Mouse (Mus musculus): ENCODE data around the gene Ankrd61. TPM values are rescaled to one million over a fixed set of nuclear protein-coding genes. Genes with fewer than 3 reads are reported as not detected.

Ankrd61 gene
- 0.31 and 0.32 TPM in 2 replicates for polyA plus RNA-seq (2016; fragmentation: Nextera tagmentation; extraction: Ambion mirVana)

DNA sequence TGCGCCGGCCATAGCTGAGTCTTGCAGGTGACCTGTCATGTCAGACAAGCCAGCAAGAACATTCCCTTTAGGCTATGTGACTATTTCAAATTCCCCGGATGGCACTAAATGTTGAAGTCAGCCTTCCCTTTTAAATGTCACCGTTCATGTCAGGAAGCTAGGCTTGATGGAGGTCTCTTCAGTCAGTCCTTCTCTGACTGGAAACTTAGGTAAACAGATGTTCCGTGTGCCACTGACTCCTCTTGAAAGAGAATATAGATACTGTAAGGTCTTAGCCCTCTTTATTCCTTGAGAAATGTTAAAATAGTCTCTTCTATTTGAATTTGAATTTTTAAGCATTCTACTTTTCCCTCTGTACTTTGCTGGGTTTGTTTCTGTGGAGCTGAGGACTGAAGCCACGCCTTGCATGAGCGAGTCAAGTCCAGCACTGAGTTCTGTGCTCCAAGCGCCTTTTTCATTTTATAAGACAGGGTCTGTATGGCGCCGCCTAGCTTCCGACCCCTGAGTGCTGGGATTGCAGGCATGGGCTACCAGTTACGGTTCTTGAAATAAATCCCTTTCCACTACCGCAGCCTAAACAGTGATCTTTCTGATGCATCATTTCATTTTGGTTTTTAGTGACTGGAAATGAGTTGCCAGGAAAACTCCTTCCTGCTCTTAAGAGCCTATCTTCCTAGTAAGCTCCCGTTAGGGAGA is at the start of gene Ankrd61:
TSS of gene Ankrd61 (minus strand) at position 51 of the 696 bp plus-strand sequence.
- no peak within 1 kb of the TSS for H3K9ac ChIP-seq
- no peaks in the 10 kb centered on the region for H3K9me3 ChIP-seq
- H3K27me3 ChIP-seq (replicated peaks) = no peaks in the 10 kb centered on the region
- no peak within 1 kb of the TSS for H3K27ac ChIP-seq
- peaks cover 78% of the 10 kb centered on the region for H3K36me3 ChIP-seq
- no peaks in the 10 kb centered on the region for H3K4me1 ChIP-seq
- ATAC-seq (ENCODE audit: low FRiP score, low read depth) = no peak
- 89% methylated on average over 14 of the region's 14 CpGs for WGBS
- H3K4me2 ChIP-seq (replicated peaks) = no peak within 1 kb of the TSS
- H3K4me3 ChIP-seq = no peak within 1 kb of the TSS

GRCm38 (mm10) chr5:143943231-143944125 is 46.0 kb upstream of the Ankrd61 start:
- no peak overlapping the region for H3K9ac ChIP-seq
- H3K4me3 ChIP-seq = no peak overlapping the region
- WGBS = 91% methylated on average over 14 of the region's 14 CpGs
- H3K36me3 ChIP-seq = no peaks in the 10 kb centered on the region
- H3K27ac ChIP-seq = no peak overlapping the region
- no peak overlapping the region for H3K4me2 ChIP-seq (replicated peaks)
- no peaks in the 10 kb centered on the region for H3K4me1 ChIP-seq
- peaks cover 3% of the 10 kb centered on the region; the same call in 1 of the 2 replicates for H3K9me3 ChIP-seq
- ATAC-seq (ENCODE audit: low FRiP score, low read depth) = no peak
- H3K27me3 ChIP-seq (replicated peaks) = no peaks in the 10 kb centered on the region

GRCm38 (mm10) chr5:143941588-143941987 is 44.1 kb upstream of the Ankrd61 start:
- H3K27me3 ChIP-seq (replicated peaks) = no peaks in the 10 kb centered on the region
- 18% methylated on average over 10 of the region's 10 CpGs for WGBS
- no peak overlapping the region for H3K4me2 ChIP-seq (replicated peaks)
- H3K36me3 ChIP-seq = no peaks in the 10 kb centered on the region
- H3K4me3 ChIP-seq = no peak overlapping the region
- no peak overlapping the region for H3K9ac ChIP-seq
- no peak for ATAC-seq (ENCODE audit: low FRiP score, low read depth)
- H3K27ac ChIP-seq = no peak overlapping the region
- H3K4me1 ChIP-seq = no peaks in the 10 kb centered on the region
- H3K9me3 ChIP-seq = peaks cover 3% of the 10 kb centered on the region; the same call in 1 of the 2 replicates

DNA sequence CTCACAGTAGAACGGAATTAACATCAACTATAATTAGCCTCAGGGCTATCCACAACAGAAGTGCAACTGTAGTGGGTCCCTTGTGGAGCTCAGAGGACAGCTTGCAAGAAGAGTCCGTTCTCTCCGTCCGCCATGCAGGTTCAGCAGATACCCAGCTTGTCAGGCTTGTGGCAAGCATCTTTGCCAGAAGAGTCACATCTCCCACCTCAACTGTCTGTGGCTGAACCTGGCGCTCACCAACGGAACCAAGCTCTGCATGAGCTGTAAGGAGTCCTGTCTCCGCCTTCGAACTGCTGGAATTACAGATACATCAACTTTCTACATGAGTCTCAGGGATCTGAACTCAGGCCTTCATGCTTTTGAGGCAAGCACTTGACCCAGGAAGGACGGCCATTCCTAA is 38.7 kb upstream of the Ankrd61 start:
- no peak overlapping the region for H3K4me3 ChIP-seq
- ATAC-seq (ENCODE audit: low FRiP score, low read depth) = no peak
- H3K27ac ChIP-seq = no peak overlapping the region
- no peaks in the 10 kb centered on the region for H3K27me3 ChIP-seq (replicated peaks)
- H3K36me3 ChIP-seq = peaks cover 12% of the 10 kb centered on the region; the same call in 1 of the 2 replicates
- WGBS = 90% methylated on average over 9 of the region's 9 CpGs
- H3K9me3 ChIP-seq = no peaks in the 10 kb centered on the region
- no peaks in the 10 kb centered on the region for H3K4me1 ChIP-seq
- no peak overlapping the region for H3K9ac ChIP-seq
- no peak overlapping the region for H3K4me2 ChIP-seq (replicated peaks)

DNA sequence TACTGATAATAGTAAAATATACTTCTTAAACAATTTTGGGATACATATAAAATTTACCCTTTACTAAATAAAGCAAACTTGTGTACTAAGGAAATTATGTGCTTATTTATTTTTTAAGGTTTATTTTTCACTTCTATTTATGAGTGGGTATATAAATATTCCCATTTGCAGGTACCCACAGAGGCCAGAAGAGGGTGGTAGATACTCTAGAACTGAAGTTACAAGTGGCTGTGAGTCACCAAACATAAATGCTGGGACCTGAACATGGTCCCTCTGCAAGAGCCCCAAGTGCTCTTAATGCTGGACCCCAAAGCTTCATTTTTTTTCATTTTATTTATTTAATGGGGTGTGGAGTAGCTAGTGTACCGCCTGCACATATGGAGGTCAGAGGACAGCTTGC is 36.4 kb upstream of the Ankrd61 start:
- Histone ChIP-seq H3K9ac (no peak overlapping the region), H3K4me2 (replicated peaks) (no peak overlapping the region), H3K4me3 (no peak overlapping the region), H3K27ac (no peak overlapping the region), H3K36me3 (peaks cover 32% of the 10 kb centered on the region), H3K9me3 (no peaks in the 10 kb centered on the region), H3K27me3 (replicated peaks) (no peaks in the 10 kb centered on the region), H3K4me1 (no peaks in the 10 kb centered on the region)
- no peak for ATAC-seq (ENCODE audit: low FRiP score, low read depth)
- WGBS = 82% methylated on average over 1 of the region's 1 CpGs

DNA sequence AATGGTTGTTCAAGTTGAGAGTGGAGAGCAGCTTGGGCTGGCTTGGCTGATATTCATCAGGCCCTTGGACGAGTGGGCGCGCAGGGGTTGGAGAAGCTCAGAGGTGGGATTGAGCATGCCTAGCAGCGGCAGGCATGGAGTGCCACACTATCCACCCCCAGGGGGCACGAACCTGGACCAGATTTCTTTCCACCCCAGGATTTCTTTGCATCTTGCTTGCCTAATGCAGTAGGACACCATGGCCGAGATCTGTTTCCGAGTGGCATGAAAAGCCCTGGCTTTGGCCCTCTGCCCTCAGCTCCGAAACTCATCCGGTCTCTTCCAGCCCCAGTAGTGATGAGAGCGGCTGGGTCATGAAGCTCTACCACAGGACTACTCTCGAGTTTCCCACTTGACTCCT is 35.9 kb upstream of the Ankrd61 start:
- peaks cover 36% of the 10 kb centered on the region for H3K36me3 ChIP-seq
- H3K4me1 ChIP-seq = no peaks in the 10 kb centered on the region
- no peaks in the 10 kb centered on the region for H3K27me3 ChIP-seq (replicated peaks)
- H3K4me2 ChIP-seq (replicated peaks) = no peak overlapping the region
- H3K9ac ChIP-seq = no peak overlapping the region
- no peak for ATAC-seq (ENCODE audit: low FRiP score, low read depth)
- no peaks in the 10 kb centered on the region for H3K9me3 ChIP-seq
- H3K27ac ChIP-seq = no peak overlapping the region
- H3K4me3 ChIP-seq = no peak overlapping the region
- 90% methylated on average over 11 of the region's 11 CpGs for WGBS

- Histone ChIP-seq H3K27me3 (replicated peaks) (no peaks in the 10 kb centered on the region), H3K4me3 (no peak within 1 kb of the TSS), H3K27ac (no peak within 1 kb of the TSS), H3K4me1 (no peaks in the 10 kb centered on the region), H3K4me2 (replicated peaks) (peak within 1 kb of the TSS; percentile 38), H3K9me3 (no peaks in the 10 kb centered on the region), H3K36me3 (peaks cover 42% of the 10 kb centered on the region), H3K9ac (no peak within 1 kb of the TSS)
- 16% methylated on average over 8 of the region's 8 CpGs for WGBS
- ATAC-seq (ENCODE audit: low FRiP score, low read depth) = no peak
Observed at GRCm38 (mm10) chr5:143932831-143933230, 35.3 kb upstream of the Ankrd61 start, which contains the start of gene Rsph10b. Gene Rsph10b, plus strand, starts transcription at chr5:143933035.

DNA sequence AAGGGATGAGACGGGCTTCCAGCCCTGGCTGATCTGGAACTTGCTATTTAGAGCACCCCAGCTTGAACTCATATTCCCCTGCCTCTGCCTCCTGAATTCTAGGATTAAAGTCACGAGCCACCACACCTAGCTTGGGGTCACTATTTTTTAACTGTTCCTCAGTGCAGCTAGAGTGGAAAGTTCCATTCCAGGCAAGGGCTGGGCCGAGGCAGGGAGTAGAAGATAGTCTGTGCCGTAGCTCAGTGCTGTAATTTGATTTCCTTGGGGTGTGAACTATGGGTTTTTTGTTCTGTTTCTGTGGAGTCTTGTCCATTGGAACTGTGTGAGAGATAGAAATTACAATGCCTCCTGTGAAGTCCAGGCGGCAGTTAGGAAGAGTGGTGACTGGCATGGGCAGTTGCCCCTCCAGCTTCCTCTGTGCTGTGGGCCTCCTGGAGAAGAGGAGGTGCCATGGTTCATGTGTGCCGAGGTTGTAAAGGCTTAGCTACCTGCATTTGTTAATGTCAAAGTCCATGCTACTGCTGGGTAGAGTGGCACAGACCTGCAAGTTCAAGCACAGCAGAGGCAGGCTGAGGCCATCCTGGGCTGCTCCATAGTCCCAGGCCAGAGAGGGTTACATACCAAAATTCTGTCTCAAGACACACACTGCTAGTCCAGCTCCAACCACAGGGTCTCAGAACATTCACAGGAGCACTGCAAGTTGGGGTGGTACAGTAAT is 34.5 kb upstream of the Ankrd61 start:
- Histone ChIP-seq H3K4me2 (replicated peaks) (no peak overlapping the region), H3K9ac (no peak overlapping the region), H3K27me3 (replicated peaks) (no peaks in the 10 kb centered on the region), H3K36me3 (peaks cover 43% of the 10 kb centered on the region), H3K4me1 (no peaks in the 10 kb centered on the region), H3K4me3 (no peak overlapping the region), H3K27ac (no peak overlapping the region), H3K9me3 (no peaks in the 10 kb centered on the region)
- no peak for ATAC-seq (ENCODE audit: low FRiP score, low read depth)
- WGBS = 86% methylated on average over 6 of the region's 6 CpGs

- no peak overlapping the region for H3K9ac ChIP-seq
Observed at GRCm38 (mm10) chr5:143930656-143931055, 33.2 kb upstream of the Ankrd61 start.

GRCm38 (mm10) chr5:143929291-143929690 is 31.8 kb upstream of the Ankrd61 start:
- Histone ChIP-seq H3K9me3 (no peaks in the 10 kb centered on the region), H3K9ac (no peak overlapping the region), H3K36me3 (peaks cover 67% of the 10 kb centered on the region), H3K4me1 (no peaks in the 10 kb centered on the region), H3K4me3 (no peak overlapping the region), H3K4me2 (replicated peaks) (no peak overlapping the region), H3K27me3 (replicated peaks) (no peaks in the 10 kb centered on the region), H3K27ac (no peak overlapping the region)
- ATAC-seq (ENCODE audit: low FRiP score, low read depth) = no peak
- 95% methylated on average over 4 of the region's 4 CpGs for WGBS

More at GRCm38 (mm10) chr5:143930656-143931055, 33.2 kb upstream of the Ankrd61 start:
- H3K4me3 ChIP-seq = no peak overlapping the region
- ATAC-seq (ENCODE audit: low FRiP score, low read depth) = no peak
- H3K27me3 ChIP-seq (replicated peaks) = no peaks in the 10 kb centered on the region
- WGBS = 96% methylated on average over 12 of the region's 12 CpGs
- peaks cover 56% of the 10 kb centered on the region for H3K36me3 ChIP-seq
- no peak overlapping the region for H3K4me2 ChIP-seq (replicated peaks)
- H3K9me3 ChIP-seq = no peaks in the 10 kb centered on the region
- no peak overlapping the region for H3K27ac ChIP-seq
- no peaks in the 10 kb centered on the region for H3K4me1 ChIP-seq

DNA sequence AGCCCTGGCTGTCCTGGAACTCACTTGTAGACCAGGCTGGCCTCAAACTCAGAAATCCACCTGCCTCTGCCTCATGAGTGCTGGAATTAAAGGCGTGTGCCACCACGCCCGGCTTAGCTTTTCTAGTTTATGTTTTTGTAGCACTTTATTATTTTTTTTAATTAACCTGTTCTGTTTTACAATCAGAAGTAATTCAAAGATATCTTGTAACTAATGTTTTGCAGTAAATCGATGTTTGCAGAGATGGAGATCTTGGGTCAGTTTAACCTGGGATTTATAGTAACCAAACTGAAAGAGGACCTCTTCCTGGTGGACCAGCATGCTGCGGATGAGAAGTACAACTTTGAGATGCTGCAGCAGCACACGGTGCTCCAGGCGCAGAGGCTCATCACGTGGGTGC is 30.4 kb upstream of the Ankrd61 start, which contains the start of gene Gm42421:
TSS of gene Gm42421 (plus strand) at position 301 of the 400 bp plus-strand sequence.
- no peak for ATAC-seq (ENCODE audit: low FRiP score, low read depth)
- WGBS = 97% methylated on average over 8 of the region's 8 CpGs
- peaks cover 77% of the 10 kb centered on the region for H3K36me3 ChIP-seq

More for the DNA sequence above, 30.4 kb upstream of the Ankrd61 start, which contains the start of gene Gm42421:
- H3K9ac ChIP-seq = no peak within 1 kb of the TSS
- no peaks in the 10 kb centered on the region for H3K27me3 ChIP-seq (replicated peaks)
- no peak within 1 kb of the TSS for H3K4me3 ChIP-seq
- no peaks in the 10 kb centered on the region for H3K4me1 ChIP-seq
- H3K9me3 ChIP-seq = no peaks in the 10 kb centered on the region
- H3K4me2 ChIP-seq (replicated peaks) = no peak within 1 kb of the TSS
- no peak within 1 kb of the TSS for H3K27ac ChIP-seq

Data from neural tube, embryonic 12.5 days (tissue).